Mouse (Mus musculus) forebrain, postnatal 0 days (tissue): ENCODE results near the gene Atp2b2. TPM values are rescaled to one million over a fixed set of nuclear protein-coding genes. Genes with fewer than 3 reads are reported as not detected.

ENCODE experiments used
- ATAC-seq: fragments of 200-750 bp; cut with Nextera tagmentation; 2 replicates; pipeline ENCODE4 v1.8.0; 2017; ENCODE audit warnings: mild to moderate bottlenecking, moderate library complexity
- DNase-seq: peaks from one replicate; pipeline ENCODE4 v3.0.0-alpha.2; 2015
- H3K27ac ChIP-seq: fragments of 300-500 bp; sonication (generic); 2 replicates; pipeline ENCODE4 v1.5.1; 2014; ENCODE audit warnings: low read depth, mild to moderate bottlenecking, antibody characterized with exemption, low read length, moderate library complexity, mixed read lengths
- H3K27me3 ChIP-seq: fragments of 300-500 bp; sonication (generic); 2 replicates; pipeline ENCODE4 v1.6.1; 2014; ENCODE audit warnings: mild to moderate bottlenecking, low read length, mixed read lengths; ENCODE audit not compliant: insufficient read depth
- H3K36me3 ChIP-seq: fragments of 300-500 bp; sonication (generic); 2 replicates; pipeline ENCODE4 v1.6.1; 2014; ENCODE audit warnings: mild to moderate bottlenecking, moderate library complexity; ENCODE audit not compliant: insufficient read depth
- H3K4me1 ChIP-seq: fragments of 300-500 bp; sonication (generic); 2 replicates; pipeline ENCODE4 v1.6.1; 2014; ENCODE audit warnings: antibody characterized with exemption; ENCODE audit not compliant: insufficient read depth
- H3K4me2 ChIP-seq: fragments of 300-500 bp; sonication (generic); 2 replicates; pipeline ENCODE4 v1.6.1; 2014; ENCODE audit warnings: low read depth, mild to moderate bottlenecking, moderate library complexity
- H3K4me3 ChIP-seq: fragments of 300-500 bp; sonication (generic); 2 replicates; pipeline ENCODE4 v1.5.1; 2014; ENCODE audit warnings: low read depth, low read length, mixed read lengths
- H3K9ac ChIP-seq: fragments of 300-500 bp; sonication (generic); 2 replicates; pipeline ENCODE4 v1.6.1; 2014; ENCODE audit warnings: mild to moderate bottlenecking
- H3K9me3 ChIP-seq: fragments of 300-500 bp; sonication (generic); 2 replicates; pipeline ENCODE4 v1.6.1; 2016; ENCODE audit warnings: low read length
- CTCF ChIP-seq: sonication (generic); IDR thresholded peaks from 2 replicates; pipeline ENCODE4 v1.5.1; 2016; ENCODE audit warnings: antibody characterized with exemption, control low read depth, low read depth
- WGBS: fragments of 180-500 bp; shearing (Covaris S2); extraction: QIAGEN DNeasy Blood & Tissue Kit; methylation state at CpG from one replicate; pipeline ENCODE4 v1.1.7; 2014; 5-methylcytosine and 5-hydroxymethylcytosine counted together
- polyA plus RNA-seq: library from polyadenylated mRNA; unstranded; fragments of >200 nt; fragmentation: Nextera tagmentation; extraction: Ambion mirVana; gene quantifications from 2 replicates; pipeline ENCODE4 v1.2.1, GENCODE M21; 2015
- total RNA-seq: library from RNA; depleted of rRNA; stranded (reverse); fragments of >200 nt; gene quantifications from 2 replicates; pipeline ENCODE4 v1.2.3, GENCODE M21; 2014; rRNA removed

Atp2b2 gene
- total RNA-seq (59.4 and 65.1 TPM in 2 replicates), polyA plus RNA-seq (24.2 and 37.8 TPM in 2 replicates)

- 24% methylated on average over 12 of the region's 12 CpGs for WGBS
- Histone ChIP-seq H3K4me2 (peak within 1 kb of the TSS; percentile 94), H3K4me3 (peak within 1 kb of the TSS; percentile 61), H3K9ac (peak within 1 kb of the TSS; percentile 73), H3K9me3 (no peaks in the 10 kb centered on the region), H3K4me1 (peaks cover 3% of the 10 kb centered on the region; the same call in 1 of the 2 replicates), H3K27me3 (no peaks in the 10 kb centered on the region; the same call in 1 of the 2 replicates), H3K36me3 (no peaks in the 10 kb centered on the region), H3K27ac (no peak within 1 kb of the TSS)
- ATAC-seq (no peak), DNase-seq (peak; percentile 23)
- no peak for TF ChIP-seq CTCF
Measured at GRCm38 (mm10) chr6:114042332-114042731, at the start of gene Atp2b2. Gene Atp2b2 (minus strand): TSS chr6:114042613.

- peak; percentile 92 for DNase-seq
- Histone ChIP-seq H3K4me2 (no peak overlapping the region), H3K4me3 (no peak overlapping the region), H3K9me3 (no peaks in the 10 kb centered on the region), H3K36me3 (no peaks in the 10 kb centered on the region), H3K4me1 (no peaks in the 10 kb centered on the region), H3K9ac (no peak overlapping the region), H3K27me3 (no peaks in the 10 kb centered on the region; the same call in 1 of the 2 replicates), H3K27ac (no peak overlapping the region)
- peak; percentile 97 for TF ChIP-seq CTCF
- ATAC-seq = peak; percentile 56
- 12% methylated on average over 5 of the region's 5 CpGs for WGBS
Measured at GRCm38 (mm10) chr6:114089626-114090025, 47.2 kb upstream of the Atp2b2 start.

GRCm38 (mm10) chr6:114087106-114087505 is 44.7 kb upstream of the Atp2b2 start:
- Histone ChIP-seq H3K4me1 (no peaks in the 10 kb centered on the region), H3K27ac (no peak overlapping the region), H3K4me3 (no peak overlapping the region), H3K27me3 (no peaks in the 10 kb centered on the region; the same call in 1 of the 2 replicates), H3K9me3 (no peaks in the 10 kb centered on the region), H3K36me3 (no peaks in the 10 kb centered on the region), H3K9ac (no peak overlapping the region), H3K4me2 (no peak overlapping the region)
- WGBS = 22% methylated on average over 7 of the region's 7 CpGs
- no peak for TF ChIP-seq CTCF
- DNase-seq (no peak), ATAC-seq (no peak)

GRCm38 (mm10) chr6:114078556-114078955 is 36.1 kb upstream of the Atp2b2 start:
- DNase-seq (no peak), ATAC-seq (no peak)
- Histone ChIP-seq H3K36me3 (no peaks in the 10 kb centered on the region), H3K27ac (no peak overlapping the region), H3K27me3 (no peaks in the 10 kb centered on the region), H3K4me1 (no peaks in the 10 kb centered on the region), H3K4me2 (no peak overlapping the region), H3K9me3 (no peaks in the 10 kb centered on the region), H3K4me3 (no peak overlapping the region), H3K9ac (no peak overlapping the region)
- no peak for TF ChIP-seq CTCF

- no peaks in the 10 kb centered on the region for H3K36me3 ChIP-seq
- H3K4me3 ChIP-seq = no peak overlapping the region
- no peak overlapping the region for H3K27ac ChIP-seq
- no peak overlapping the region for H3K4me2 ChIP-seq
- no peaks in the 10 kb centered on the region for H3K4me1 ChIP-seq
- peak; percentile 94 for TF ChIP-seq CTCF
- ATAC-seq = peak; percentile 97
- H3K9ac ChIP-seq = no peak overlapping the region
- DNase-seq = peak; percentile 82
- no peaks in the 10 kb centered on the region for H3K9me3 ChIP-seq
- H3K27me3 ChIP-seq = no peaks in the 10 kb centered on the region
- 54% methylated on average over 3 of the region's 3 CpGs for WGBS
Measured at GRCm38 (mm10) chr6:114076560-114076959, 34.1 kb upstream of the Atp2b2 start.

- H3K9ac ChIP-seq = no peak overlapping the region
- no peak; the same call in 1 of the 2 replicates for ATAC-seq
- H3K4me1 ChIP-seq = no peaks in the 10 kb centered on the region
- H3K4me2 ChIP-seq = no peak overlapping the region
- H3K27me3 ChIP-seq = no peaks in the 10 kb centered on the region
- no peaks in the 10 kb centered on the region for H3K9me3 ChIP-seq
- no peak overlapping the region for H3K27ac ChIP-seq
- H3K4me3 ChIP-seq = no peak overlapping the region
- 57% methylated on average over 5 of the region's 5 CpGs for WGBS
- no peaks in the 10 kb centered on the region for H3K36me3 ChIP-seq
- no peak for TF ChIP-seq CTCF
- no peak for DNase-seq
Measured at GRCm38 (mm10) chr6:114076061-114076460, 33.6 kb upstream of the Atp2b2 start.

GRCm38 (mm10) chr6:114074929-114075328 is 32.5 kb upstream of the Atp2b2 start:
- Histone ChIP-seq H3K36me3 (no peaks in the 10 kb centered on the region), H3K4me3 (no peak overlapping the region), H3K9me3 (no peaks in the 10 kb centered on the region), H3K4me2 (no peak overlapping the region), H3K9ac (no peak overlapping the region), H3K4me1 (no peaks in the 10 kb centered on the region), H3K27me3 (no peaks in the 10 kb centered on the region), H3K27ac (no peak overlapping the region)
- ATAC-seq = no peak
- no peak for DNase-seq
- WGBS = 65% methylated on average over 10 of the region's 10 CpGs
- TF ChIP-seq CTCF = no peak
